Mouse (Mus musculus): ENCODE data around the gene Tex2. TPM values are rescaled to one million over a fixed set of nuclear protein-coding genes. Genes with fewer than 3 reads are reported as not detected.

Tex2 gene
- polyA plus RNA-seq, 1 experiment from 2014 or later = 37.5 TPM

DNA sequence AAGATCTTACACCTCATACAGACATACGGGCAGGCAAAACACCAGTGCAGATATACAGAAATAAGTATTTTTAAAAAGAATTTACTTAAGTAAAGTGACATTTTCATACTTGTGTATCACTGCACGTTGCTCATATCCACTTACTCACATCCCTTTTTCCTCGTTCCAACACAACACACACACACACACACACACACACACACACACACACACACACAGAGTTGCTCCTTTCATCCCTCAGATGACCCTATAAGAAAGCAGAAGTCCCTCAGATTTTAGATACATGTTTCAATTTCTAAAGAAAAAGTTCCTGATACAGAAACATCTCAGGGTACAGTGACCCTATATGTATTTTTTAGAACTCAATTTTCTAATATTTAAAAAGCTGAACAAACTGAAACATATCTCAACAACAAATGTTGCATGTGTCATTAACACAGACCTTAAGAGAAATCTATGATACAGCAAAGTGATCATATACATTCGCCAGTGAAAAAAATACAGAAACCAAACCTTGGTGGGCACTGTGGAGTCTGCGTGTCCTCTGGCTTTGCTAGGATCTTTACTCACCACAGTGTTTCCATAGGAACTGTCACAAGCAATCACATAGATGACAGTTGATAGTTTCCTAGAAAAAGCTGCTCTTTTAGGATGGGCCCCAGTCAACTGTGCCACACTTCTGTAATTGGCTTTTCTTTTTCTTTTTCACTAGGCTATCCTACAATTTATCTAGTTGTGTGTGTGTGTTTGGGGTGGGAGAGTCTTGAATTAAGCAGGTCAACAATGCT lies 151.9 kb downstream of the Tex2 start:
- Histone ChIP-seq H3K27ac (ENCODE audit: low read length) (no peak overlapping the region), H3K9me3 (replicated peaks; ENCODE audit: control insufficient read depth, low read length, poor library complexity, severe bottlenecking) (no peaks in the 10 kb centered on the region), H3K9ac (ENCODE audit: low read depth, low read length) (no peak overlapping the region), H3K4me3 (ENCODE audit: low read depth, low read length) (no peak overlapping the region), H3K27me3 (ENCODE audit: control insufficient read depth, insufficient read depth, low read depth, low read length) (no peaks in the 10 kb centered on the region), H3K36me3 (ENCODE audit: control insufficient read depth, insufficient read depth, low read length) (no peaks in the 10 kb centered on the region), H3K4me1 (ENCODE audit: control insufficient read depth, insufficient read depth, low read length) (0 out of 2 replicates have a peak, but pooled peaks cover 3% of the 10 kb centered on the region), H3K4me2 (ENCODE audit: low read length) (no peak overlapping the region)
- WGBS = 80% methylated on average over 5 of the region's 5 CpGs
- ATAC-seq = no peak

DNA sequence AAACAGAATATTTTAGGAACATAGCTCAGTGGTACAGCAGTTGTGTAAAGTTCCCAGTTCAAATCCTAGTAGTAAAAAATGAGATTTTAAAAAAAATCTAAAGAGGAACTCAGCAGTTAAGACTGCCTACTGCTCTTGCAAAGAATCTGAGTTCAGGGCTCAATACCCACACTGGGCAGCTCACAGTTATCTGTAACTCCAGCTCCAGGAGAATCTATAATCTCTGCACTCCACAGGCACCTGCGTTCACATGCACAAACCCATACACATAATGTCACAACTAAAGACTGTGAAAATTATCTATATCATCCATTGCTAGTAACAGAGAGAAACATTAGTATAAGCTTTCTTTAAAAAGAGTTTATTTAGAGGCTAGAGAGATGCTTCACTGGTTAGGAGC lies 152.6 kb downstream of the Tex2 start:
- 0 out of 2 replicates have a peak, but pooled peaks cover 3% of the 10 kb centered on the region for H3K4me1 ChIP-seq (ENCODE audit: control insufficient read depth, insufficient read depth, low read length)
- H3K36me3 ChIP-seq (ENCODE audit: control insufficient read depth, insufficient read depth, low read length) = no peaks in the 10 kb centered on the region
- H3K9me3 ChIP-seq (replicated peaks; ENCODE audit: control insufficient read depth, low read length, poor library complexity, severe bottlenecking) = no peaks in the 10 kb centered on the region
- H3K4me3 ChIP-seq (ENCODE audit: low read depth, low read length) = no peak overlapping the region
- H3K27ac ChIP-seq (ENCODE audit: low read length) = no peak overlapping the region
- WGBS = 92% methylated on average over 1 of the region's 1 CpGs
- H3K27me3 ChIP-seq (ENCODE audit: control insufficient read depth, insufficient read depth, low read depth, low read length) = no peaks in the 10 kb centered on the region
- H3K9ac ChIP-seq (ENCODE audit: low read depth, low read length) = no peak overlapping the region
- H3K4me2 ChIP-seq (ENCODE audit: low read length) = no peak overlapping the region
- ATAC-seq = no peak

DNA sequence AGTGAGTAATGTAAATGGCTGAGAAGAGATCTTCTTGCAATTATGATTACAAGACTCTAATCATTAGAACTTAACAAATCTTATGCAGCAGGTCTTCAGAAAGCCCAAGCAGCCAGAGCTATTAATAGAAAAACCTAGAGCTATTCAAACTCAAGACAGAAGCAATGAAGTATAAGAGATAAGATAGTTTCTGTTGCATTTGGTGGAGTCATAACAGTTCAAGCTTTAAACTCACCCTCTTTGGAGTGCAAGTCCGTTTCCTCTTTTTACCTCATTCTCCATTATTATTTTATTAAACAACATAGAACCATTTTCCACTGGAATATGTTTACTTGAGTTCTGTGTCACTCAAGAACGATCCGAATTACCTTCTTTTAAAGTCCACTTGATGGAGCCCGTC lies 154.7 kb downstream of the Tex2 start:
- WGBS = 94% methylated on average over 4 of the region's 4 CpGs
- H3K4me1 ChIP-seq (ENCODE audit: control insufficient read depth, insufficient read depth, low read length) = no peaks in the 10 kb centered on the region
- H3K36me3 ChIP-seq (ENCODE audit: control insufficient read depth, insufficient read depth, low read length) = no peaks in the 10 kb centered on the region
- no peak for ATAC-seq
- no peaks in the 10 kb centered on the region for H3K27me3 ChIP-seq (ENCODE audit: control insufficient read depth, insufficient read depth, low read depth, low read length)
- H3K27ac ChIP-seq (ENCODE audit: low read length) = no peak overlapping the region
- H3K9ac ChIP-seq (ENCODE audit: low read depth, low read length) = no peak overlapping the region
- no peak overlapping the region for H3K4me2 ChIP-seq (ENCODE audit: low read length)
- H3K9me3 ChIP-seq (replicated peaks; ENCODE audit: control insufficient read depth, low read length, poor library complexity, severe bottlenecking) = no peaks in the 10 kb centered on the region
- H3K4me3 ChIP-seq (ENCODE audit: low read depth, low read length) = no peak overlapping the region

Other genes starting within 250 kb of the Tex2 start
- not detected in 2 replicates for gene Prr29, start 248.0 kb downstream of the Tex2 start, polyA plus RNA-seq (2015; fragmentation: Nextera tagmentation; extraction: Ambion mirVana)
- 10.4 and 12.3 TPM in 2 replicates for gene Icam2, start 225.3 kb downstream of the Tex2 start, polyA plus RNA-seq (2015; fragmentation: Nextera tagmentation; extraction: Ambion mirVana)
- 4.8 and 5.9 TPM in 2 replicates for gene Ern1, start 125.6 kb downstream of the Tex2 start, polyA plus RNA-seq (2015; fragmentation: Nextera tagmentation; extraction: Ambion mirVana)
- gene Pecam1, start 137.2 kb upstream of the Tex2 start, polyA plus RNA-seq (2015; fragmentation: Nextera tagmentation; extraction: Ambion mirVana) = 14.1 and 15.7 TPM in 2 replicates
- 0.89 and 0.99 TPM in 2 replicates for gene Milr1, start 137.8 kb upstream of the Tex2 start, polyA plus RNA-seq (2015; fragmentation: Nextera tagmentation; extraction: Ambion mirVana)
- gene Polg2, start 166.1 kb upstream of the Tex2 start, polyA plus RNA-seq (2015; fragmentation: Nextera tagmentation; extraction: Ambion mirVana) = 9.4 and 9.6 TPM in 2 replicates
- 365 and 425 TPM in 2 replicates for gene Ddx5, start 175.8 kb upstream of the Tex2 start, polyA plus RNA-seq (2015; fragmentation: Nextera tagmentation; extraction: Ambion mirVana)
- gene Cep95, start 175.8 kb upstream of the Tex2 start, polyA plus RNA-seq (2015; fragmentation: Nextera tagmentation; extraction: Ambion mirVana) = 16.2 and 17.8 TPM in 2 replicates

Measured in midbrain, embryonic 16.5 days (tissue).